In genomic region chr7:127393157-127393943, GRCm38 (mm10) we compare ENCODE assay signal across 8 mouse cellular contexts. TPM values are rescaled to one million over a fixed set of nuclear protein-coding genes. Genes with fewer than 3 reads are reported as not detected.
DNase-seq lines count a peak whose midpoint lies in the region; ATAC-seq lines count a peak whose summit lies in the region.

TSS of gene E430018J23Rik (minus strand) at chr7:127393629.

- no peaks in the 10 kb centered on the region for H3K9me3 ChIP-seq in forebrain, embryonic 14.5 days (replicated peaks; ENCODE audit: control insufficient read depth, low read length)
- no peaks in the 10 kb centered on the region for H3K9me3 ChIP-seq in neural tube, embryonic 15.5 days (replicated peaks)

- intact Hi-C loops in heart, postnatal 14 days (cut with DNase I), result no loop called here

- H3K4me3 ChIP-seq in forebrain, embryonic 14.5 days (ENCODE audit: low read depth, low read length), result peak within 1 kb of the TSS; percentile 63
- peak within 1 kb of the TSS; percentile 68 for H3K4me3 ChIP-seq in neural tube, embryonic 15.5 days (replicated peaks)

- peak; percentile 99 for DNase-seq in ES-CJ7 (ENCODE audit: low read depth, low spot score)
- peak; percentile 97 for DNase-seq in cerebellum, adult 11 months
- DNase-seq in forebrain, embryonic 14.5 days (ENCODE audit: low spot score), result peak; percentile 98
- DNase-seq in heart, postnatal 14 days, result peak; percentile 94 to 98
- DNase-seq in layer of hippocampus, adult 11-12 months (ENCODE audit: low spot score), result peak; percentile 99
- DNase-seq in lung, adult 18-20 months, result peak; percentile 98 to 99
- DNase-seq in testis, postnatal 14 days (ENCODE audit: low spot score), result peak; percentile 90

- ATAC-seq in forebrain, embryonic 14.5 days, result peak; percentile 94
- peak; percentile 94 for ATAC-seq in neural tube, embryonic 15.5 days (ENCODE audit: low FRiP score)

- no peaks in the 10 kb centered on the region for H3K27me3 ChIP-seq in forebrain, embryonic 14.5 days (replicated peaks; ENCODE audit: control insufficient read depth, insufficient read depth, low read length)
- peaks cover 4% of the 10 kb centered on the region; the same call in 1 of the 2 replicates for H3K27me3 ChIP-seq in neural tube, embryonic 15.5 days (replicated peaks)

- H3K36me3 ChIP-seq in forebrain, embryonic 14.5 days (ENCODE audit: control insufficient read depth, insufficient read depth, low read length), result peaks cover 7% of the 10 kb centered on the region
- no peaks in the 10 kb centered on the region; the same call in 1 of the 2 replicates for H3K36me3 ChIP-seq in neural tube, embryonic 15.5 days

- peak within 1 kb of the TSS; percentile 79 for H3K4me2 ChIP-seq in forebrain, embryonic 14.5 days (ENCODE audit: low read length)
- peak within 1 kb of the TSS; percentile 76 for H3K4me2 ChIP-seq in neural tube, embryonic 15.5 days

- peaks cover 10% of the 10 kb centered on the region; the same call in 1 of the 2 replicates for H3K4me1 ChIP-seq in forebrain, embryonic 14.5 days (ENCODE audit: control insufficient read depth, insufficient read depth, low read length)
- H3K4me1 ChIP-seq in neural tube, embryonic 15.5 days, result peaks cover 18% of the 10 kb centered on the region

- peak within 1 kb of the TSS; percentile 79 for H3K27ac ChIP-seq in forebrain, embryonic 14.5 days (ENCODE audit: low read depth, low read length)
- peak within 1 kb of the TSS; percentile 92 for H3K27ac ChIP-seq in neural tube, embryonic 15.5 days (replicated peaks)

- WGBS in forebrain, embryonic 14.5 days, result under 1% methylated on average over 45 of the region's 45 CpGs
- WGBS in neural tube, embryonic 15.5 days, result 1% methylated on average over 45 of the region's 45 CpGs

- peak within 1 kb of the TSS; percentile 85 for H3K9ac ChIP-seq in forebrain, embryonic 14.5 days (ENCODE audit: low read length)
- peak within 1 kb of the TSS; percentile 90 for H3K9ac ChIP-seq in neural tube, embryonic 15.5 days (replicated peaks)

RNA-seq across cellular contexts. Expression of gene E430018J23Rik, which starts in this region (rescaled TPM):
- 7.4 and 7.5 TPM in 2 replicates for polyA plus RNA-seq in forebrain, embryonic 14.5 days (2014; fragmentation: Nextera tagmentation; extraction: Ambion mirVana)
- total RNA-seq in heart, postnatal 14 days (2021), result 1 to 10 TPM; 3.8 to 4.0 TPM
- polyA plus RNA-seq in neural tube, embryonic 15.5 days (2015; fragmentation: Nextera tagmentation; extraction: Ambion mirVana), result 5.0 and 5.2 TPM in 2 replicates

Comparison
In these comparisons a context has a peak if more than half of its experiments do, and no peak if none do; other contexts are left out.
1. Peak in every context shown above with its lines: DNase-seq, ATAC-seq, H3K4me3 ChIP-seq and H3K27ac ChIP-seq.